Mouse (Mus musculus) megakaryocyte, embryonic 14.5 days (primary cell): ENCODE measurements at regions not wholly inside any gene's neighbourhood (a gene's known extent, or its start where the extent isn't known, plus 50 kb on each side); places are given as distances from the start of the nearest gene placed in this dataset.

Source experiments
- FLI1 ChIP-seq: IDR thresholded peaks from 2 replicates; pipeline ENCODE4 v1.6.1; 2012; ENCODE audit warnings: low read length, inconsistent platforms, mixed read lengths
- GATA1 ChIP-seq: IDR thresholded peaks from 3 replicates; pipeline ENCODE4 v1.6.1; 2012; ENCODE audit warnings: mixed read lengths, low read length, inconsistent platforms, borderline replicate concordance

DNA sequence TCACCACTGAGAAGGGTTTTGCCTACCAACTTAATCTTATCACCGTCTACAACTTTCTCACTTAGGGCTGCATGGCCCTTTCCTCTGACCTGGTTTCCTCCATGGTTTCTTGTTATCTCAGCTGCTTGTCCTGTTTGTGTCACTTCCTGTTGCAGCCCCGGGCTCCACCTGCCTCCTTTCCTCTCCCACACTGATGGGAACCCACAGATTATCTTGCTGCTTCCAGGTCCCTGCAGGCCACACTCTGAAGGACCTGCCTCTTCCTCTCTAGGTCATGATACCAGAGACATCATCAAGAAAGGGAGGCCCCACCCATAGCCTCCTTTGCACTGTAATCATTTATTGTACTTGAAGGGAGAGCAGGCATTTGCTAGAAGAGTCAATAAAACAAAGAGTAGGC is 184.4 kb upstream of the Tnp1 start:
- TF ChIP-seq GATA1 (no peak), FLI1 (no peak)
